Mouse (Mus musculus): ENCODE results near the gene Morc2a. TPM values are rescaled to one million over a fixed set of nuclear protein-coding genes. Genes with fewer than 3 reads are reported as not detected.

Gene Morc2a
- polyA plus RNA-seq, 1 experiment from 2014 or later, result 31.0 TPM

- H3K9ac ChIP-seq (replicated peaks; ENCODE audit: low read depth, low read length), result no peak overlapping the region
- H3K4me3 ChIP-seq (ENCODE audit: low read depth, low read length), result no peak overlapping the region
- no peak overlapping the region for H3K27ac ChIP-seq (ENCODE audit: low read depth, low read length)
- no peaks in the 10 kb centered on the region for H3K4me1 ChIP-seq (ENCODE audit: control insufficient read depth, insufficient read depth, low read length)
- ATAC-seq (ENCODE audit: low read depth), result no peak
- no peaks in the 10 kb centered on the region for H3K27me3 ChIP-seq (ENCODE audit: control insufficient read depth, insufficient read depth, low read length)
- H3K36me3 ChIP-seq (ENCODE audit: control insufficient read depth, insufficient read depth, low read length), result peaks cover 84% of the 10 kb centered on the region
- no peaks in the 10 kb centered on the region for H3K9me3 ChIP-seq (ENCODE audit: control insufficient read depth, low read length)
- WGBS, result 93% methylated on average over 5 of the region's 5 CpGs
- H3K4me2 ChIP-seq (ENCODE audit: low read depth, low read length), result no peak overlapping the region
These were observed 27.4 kb downstream of the Morc2a start for GRCm38 (mm10) chr11:3676423-3676822.

- H3K4me1 ChIP-seq (ENCODE audit: control insufficient read depth, insufficient read depth, low read length), result no peaks in the 10 kb centered on the region
- ATAC-seq (ENCODE audit: low read depth), result no peak
- no peaks in the 10 kb centered on the region for H3K27me3 ChIP-seq (ENCODE audit: control insufficient read depth, insufficient read depth, low read length)
- no peak overlapping the region for H3K4me3 ChIP-seq (ENCODE audit: low read depth, low read length)
- no peak overlapping the region for H3K9ac ChIP-seq (replicated peaks; ENCODE audit: low read depth, low read length)
- H3K27ac ChIP-seq (ENCODE audit: low read depth, low read length), result no peak overlapping the region
- no peak overlapping the region for H3K4me2 ChIP-seq (ENCODE audit: low read depth, low read length)
- peaks cover 86% of the 10 kb centered on the region for H3K36me3 ChIP-seq (ENCODE audit: control insufficient read depth, insufficient read depth, low read length)
- H3K9me3 ChIP-seq (ENCODE audit: control insufficient read depth, low read length), result no peaks in the 10 kb centered on the region
- WGBS, result 93% methylated on average over 6 of the region's 6 CpGs
These were observed 28.2 kb downstream of the Morc2a start for GRCm38 (mm10) chr11:3677204-3677603.

- 99% methylated on average over 3 of the region's 3 CpGs for WGBS
- H3K4me3 ChIP-seq (ENCODE audit: low read depth, low read length), result no peak overlapping the region
- no peaks in the 10 kb centered on the region for H3K9me3 ChIP-seq (ENCODE audit: control insufficient read depth, low read length)
- no peak for ATAC-seq (ENCODE audit: low read depth)
- H3K4me1 ChIP-seq (ENCODE audit: control insufficient read depth, insufficient read depth, low read length), result no peaks in the 10 kb centered on the region
- H3K4me2 ChIP-seq (ENCODE audit: low read depth, low read length), result no peak overlapping the region
- no peak overlapping the region for H3K9ac ChIP-seq (replicated peaks; ENCODE audit: low read depth, low read length)
- peaks cover 85% of the 10 kb centered on the region for H3K36me3 ChIP-seq (ENCODE audit: control insufficient read depth, insufficient read depth, low read length)
- H3K27ac ChIP-seq (ENCODE audit: low read depth, low read length), result no peak overlapping the region
- no peaks in the 10 kb centered on the region for H3K27me3 ChIP-seq (ENCODE audit: control insufficient read depth, insufficient read depth, low read length)
These were observed 30.8 kb downstream of the Morc2a start for GRCm38 (mm10) chr11:3679771-3680170.

DNA sequence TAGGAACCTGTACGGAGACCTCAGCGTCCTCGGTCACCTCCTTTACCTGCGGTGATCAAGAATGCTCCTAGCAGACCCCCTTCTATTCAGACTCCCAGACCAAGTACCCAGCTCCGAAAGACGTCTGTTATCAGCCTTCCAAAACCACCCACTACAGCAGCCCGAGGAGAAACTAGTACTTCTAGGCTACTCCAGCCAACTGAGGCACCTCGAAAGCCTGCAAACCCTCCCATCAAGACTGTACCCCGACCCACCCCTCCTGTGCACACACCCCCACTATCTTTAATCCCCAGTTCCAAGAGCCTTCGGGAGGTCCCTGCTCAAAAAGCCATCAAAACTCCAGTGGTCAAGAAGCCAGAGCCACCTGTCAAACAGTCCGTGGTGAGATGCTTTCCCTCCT is 34.7 kb downstream of the Morc2a start:
- Histone ChIP-seq H3K9ac (replicated peaks; ENCODE audit: low read depth, low read length) (no peak overlapping the region), H3K36me3 (ENCODE audit: control insufficient read depth, insufficient read depth, low read length) (peaks cover 85% of the 10 kb centered on the region), H3K4me3 (ENCODE audit: low read depth, low read length) (no peak overlapping the region), H3K27me3 (ENCODE audit: control insufficient read depth, insufficient read depth, low read length) (no peaks in the 10 kb centered on the region), H3K4me2 (ENCODE audit: low read depth, low read length) (no peak overlapping the region), H3K27ac (ENCODE audit: low read depth, low read length) (no peak overlapping the region), H3K9me3 (ENCODE audit: control insufficient read depth, low read length) (no peaks in the 10 kb centered on the region), H3K4me1 (ENCODE audit: control insufficient read depth, insufficient read depth, low read length) (no peaks in the 10 kb centered on the region)
- WGBS, result 96% methylated on average over 11 of the region's 11 CpGs
- no peak for ATAC-seq (ENCODE audit: low read depth)

DNA sequence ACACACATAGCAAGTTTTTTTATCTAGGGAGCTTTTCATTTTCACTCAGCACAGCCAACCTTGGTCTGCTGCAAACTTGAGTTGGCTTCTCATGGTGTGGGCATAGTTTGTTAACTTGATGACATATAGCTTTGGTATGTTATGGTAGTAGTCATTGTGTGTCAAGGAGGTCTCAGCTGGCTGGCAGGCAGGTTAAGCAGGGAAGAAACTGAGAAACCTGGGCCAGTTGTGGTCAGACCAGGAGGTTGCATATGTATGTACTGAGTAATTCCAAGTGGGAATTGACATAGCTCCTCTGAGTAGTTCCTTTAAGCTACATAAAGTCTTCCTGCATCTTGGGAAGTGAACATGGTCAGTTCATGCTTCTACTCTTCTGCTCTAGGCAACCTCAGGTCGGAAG is 35.2 kb downstream of the Morc2a start:
- ATAC-seq (ENCODE audit: low read depth), result no peak
- no peaks in the 10 kb centered on the region for H3K9me3 ChIP-seq (ENCODE audit: control insufficient read depth, low read length)
- H3K9ac ChIP-seq (replicated peaks; ENCODE audit: low read depth, low read length), result no peak overlapping the region
- no peak overlapping the region for H3K4me3 ChIP-seq (ENCODE audit: low read depth, low read length)
- peaks cover 85% of the 10 kb centered on the region for H3K36me3 ChIP-seq (ENCODE audit: control insufficient read depth, insufficient read depth, low read length)
- WGBS, result 95% methylated on average over 1 of the region's 1 CpGs
- no peaks in the 10 kb centered on the region for H3K27me3 ChIP-seq (ENCODE audit: control insufficient read depth, insufficient read depth, low read length)
- no peak overlapping the region for H3K4me2 ChIP-seq (ENCODE audit: low read depth, low read length)
- no peak overlapping the region for H3K27ac ChIP-seq (ENCODE audit: low read depth, low read length)
- no peaks in the 10 kb centered on the region for H3K4me1 ChIP-seq (ENCODE audit: control insufficient read depth, insufficient read depth, low read length)

GRCm38 (mm10) chr11:3684723-3685430 is 35.9 kb downstream of the Morc2a start:
- no peak overlapping the region for H3K4me2 ChIP-seq (ENCODE audit: low read depth, low read length)
- ATAC-seq (ENCODE audit: low read depth), result no peak
- H3K36me3 ChIP-seq (ENCODE audit: control insufficient read depth, insufficient read depth, low read length), result peaks cover 86% of the 10 kb centered on the region
- WGBS, result 86% methylated on average over 5 of the region's 5 CpGs
- H3K4me1 ChIP-seq (ENCODE audit: control insufficient read depth, insufficient read depth, low read length), result no peaks in the 10 kb centered on the region
- no peak overlapping the region for H3K9ac ChIP-seq (replicated peaks; ENCODE audit: low read depth, low read length)
- no peaks in the 10 kb centered on the region for H3K9me3 ChIP-seq (ENCODE audit: control insufficient read depth, low read length)
- H3K27me3 ChIP-seq (ENCODE audit: control insufficient read depth, insufficient read depth, low read length), result no peaks in the 10 kb centered on the region
- no peak overlapping the region for H3K27ac ChIP-seq (ENCODE audit: low read depth, low read length)
- H3K4me3 ChIP-seq (ENCODE audit: low read depth, low read length), result no peak overlapping the region

- Histone ChIP-seq H3K9me3 (ENCODE audit: control insufficient read depth, low read length) (no peaks in the 10 kb centered on the region), H3K27me3 (ENCODE audit: control insufficient read depth, insufficient read depth, low read length) (no peaks in the 10 kb centered on the region), H3K4me2 (ENCODE audit: low read depth, low read length) (no peak overlapping the region), H3K4me1 (ENCODE audit: control insufficient read depth, insufficient read depth, low read length) (no peaks in the 10 kb centered on the region), H3K27ac (ENCODE audit: low read depth, low read length) (no peak overlapping the region), H3K36me3 (ENCODE audit: control insufficient read depth, insufficient read depth, low read length) (peaks cover 83% of the 10 kb centered on the region), H3K4me3 (ENCODE audit: low read depth, low read length) (no peak overlapping the region), H3K9ac (replicated peaks; ENCODE audit: low read depth, low read length) (no peak overlapping the region)
- ATAC-seq (ENCODE audit: low read depth), result no peak
- 98% methylated on average over 8 of the region's 8 CpGs for WGBS
These were observed 36.4 kb downstream of the Morc2a start for GRCm38 (mm10) chr11:3685431-3685830.

GRCm38 (mm10) chr11:3686318-3686717 is 37.3 kb downstream of the Morc2a start:
- H3K4me2 ChIP-seq (ENCODE audit: low read depth, low read length), result no peak overlapping the region
- H3K27ac ChIP-seq (ENCODE audit: low read depth, low read length), result no peak overlapping the region
- 98% methylated on average over 2 of the region's 2 CpGs for WGBS
- H3K27me3 ChIP-seq (ENCODE audit: control insufficient read depth, insufficient read depth, low read length), result no peaks in the 10 kb centered on the region
- H3K9me3 ChIP-seq (ENCODE audit: control insufficient read depth, low read length), result no peaks in the 10 kb centered on the region
- no peak overlapping the region for H3K4me3 ChIP-seq (ENCODE audit: low read depth, low read length)
- no peak overlapping the region for H3K9ac ChIP-seq (replicated peaks; ENCODE audit: low read depth, low read length)
- peaks cover 81% of the 10 kb centered on the region for H3K36me3 ChIP-seq (ENCODE audit: control insufficient read depth, insufficient read depth, low read length)
- no peaks in the 10 kb centered on the region for H3K4me1 ChIP-seq (ENCODE audit: control insufficient read depth, insufficient read depth, low read length)
- no peak for ATAC-seq (ENCODE audit: low read depth)

DNA sequence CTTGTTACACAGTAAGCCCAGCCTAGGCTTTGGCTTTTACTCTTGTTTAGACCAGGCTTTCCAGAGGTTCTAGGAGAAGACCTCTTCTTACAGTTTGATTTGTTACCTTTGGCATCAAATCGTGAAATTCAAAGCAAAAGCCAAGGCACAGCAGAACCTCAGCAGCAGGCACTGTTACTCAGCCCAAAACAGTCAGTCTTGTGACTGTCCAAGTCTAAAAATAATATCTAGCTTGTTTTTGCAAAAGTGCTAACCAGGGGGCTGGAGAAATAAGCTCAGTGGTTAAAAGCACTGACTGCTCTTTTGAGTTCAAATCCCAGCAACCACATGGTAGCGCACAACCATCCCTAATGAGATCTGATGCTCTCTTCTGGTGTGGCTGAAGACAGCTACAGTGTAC is 37.9 kb downstream of the Morc2a start:
- peaks cover 83% of the 10 kb centered on the region for H3K36me3 ChIP-seq (ENCODE audit: control insufficient read depth, insufficient read depth, low read length)
- 89% methylated on average over 2 of the region's 2 CpGs for WGBS
- H3K27ac ChIP-seq (ENCODE audit: low read depth, low read length), result no peak overlapping the region
- no peak overlapping the region for H3K4me3 ChIP-seq (ENCODE audit: low read depth, low read length)
- H3K4me1 ChIP-seq (ENCODE audit: control insufficient read depth, insufficient read depth, low read length), result no peaks in the 10 kb centered on the region
- no peak overlapping the region for H3K9ac ChIP-seq (replicated peaks; ENCODE audit: low read depth, low read length)
- H3K9me3 ChIP-seq (ENCODE audit: control insufficient read depth, low read length), result no peaks in the 10 kb centered on the region
- ATAC-seq (ENCODE audit: low read depth), result no peak
- H3K27me3 ChIP-seq (ENCODE audit: control insufficient read depth, insufficient read depth, low read length), result no peaks in the 10 kb centered on the region
- no peak overlapping the region for H3K4me2 ChIP-seq (ENCODE audit: low read depth, low read length)
